Mouse (Mus musculus): ENCODE results near the gene Zfp850. TPM values are rescaled to one million over a fixed set of nuclear protein-coding genes. Genes with fewer than 3 reads are reported as not detected.
"Not testable (repeated sequence)": the region's sequence is repeated elsewhere in the genome, so short reads cannot be mapped to it uniquely, and the experiment has no call there.

The Zfp850 gene
- total RNA-seq (2021): under 1 TPM; 0.75 to 0.94 TPM

- DNase-seq (ENCODE audit: low spot score): peak; percentile 42
- intact Hi-C loops (cut with DNase I): no loop called here
These were observed at the start of gene Zfp850 for GRCm38 (mm10) chr7:28013549-28014444. Zfp850 (minus strand) TSS chr7:28014115.

DNA sequence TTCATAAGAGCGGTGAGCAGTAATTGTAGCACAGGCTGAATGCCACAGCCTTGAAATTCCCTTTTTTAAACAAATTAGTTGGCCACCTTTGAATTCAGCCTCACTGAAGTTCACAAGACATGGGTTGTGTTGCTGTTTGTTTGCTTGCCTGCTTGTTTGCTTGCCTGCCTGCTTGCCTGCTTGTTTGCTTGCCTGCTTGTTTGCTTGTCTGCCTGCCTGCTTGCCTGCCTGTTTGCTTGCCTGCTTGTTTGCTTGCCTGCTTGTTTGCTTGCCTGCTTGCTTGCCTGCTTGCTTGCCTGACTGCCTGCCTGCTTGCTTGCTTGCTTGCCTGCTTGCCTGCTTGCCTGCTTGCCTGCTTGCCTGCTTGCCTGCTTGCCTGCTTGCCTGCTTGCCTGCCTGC is 46.1 kb upstream of the Zfp850 start:
- intact Hi-C loops (cut with DNase I): loop anchor here (10.0 kb wide), 1 partner anchor 235 kb away; the partner anchor contains the start of gene Selenov
- no peak for DNase-seq (ENCODE audit: low spot score)

GRCm38 (mm10) chr7:28053046-28053930 is 39.4 kb upstream of the Zfp850 start:
- intact Hi-C loops (cut with DNase I): loop anchor here (1.0 to 10.0 kb wide), 3 partner anchors 95 to 242 kb away; partner anchors contain the start of genes Fbl and Selenov
- no peak for DNase-seq (ENCODE audit: low spot score)

DNA sequence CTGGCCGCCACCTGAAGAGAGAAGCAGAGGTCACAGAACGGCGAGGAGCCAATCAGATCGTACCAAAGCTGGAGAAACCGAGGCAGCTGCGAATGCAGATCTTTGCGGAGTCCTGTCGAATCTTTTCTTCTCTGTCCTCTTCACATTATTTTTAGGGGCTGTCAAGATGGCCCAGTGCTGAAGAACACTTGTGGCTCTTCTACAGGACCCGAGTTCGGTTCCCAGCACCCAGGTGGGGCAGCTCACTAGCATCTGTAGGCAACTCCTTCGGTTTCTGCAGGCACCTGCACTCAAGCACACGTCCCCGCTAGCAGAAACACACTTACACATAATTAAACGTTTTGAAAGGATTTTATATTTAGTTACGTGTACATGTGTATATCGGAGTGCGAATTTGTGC is 36.7 kb upstream of the Zfp850 start:
- no peak for DNase-seq (ENCODE audit: low spot score)
- intact Hi-C loops (cut with DNase I): loop anchor here (2.0 to 10.0 kb wide), 3 partner anchors 117 to 244 kb away; partner anchors contain the start of genes Fbl and Selenov

GRCm38 (mm10) chr7:28049476-28050409 is 35.8 kb upstream of the Zfp850 start, which contains the start of gene Psmc4:
Psmc4 (minus strand) TSS chr7:28050101.
- peak; percentile 97 for DNase-seq (ENCODE audit: low spot score)
- intact Hi-C loops (cut with DNase I): loop anchor here (2.0 to 10.0 kb wide), 4 partner anchors 67 to 245 kb away; partner anchors contain the start of genes Fbl and Selenov

DNA sequence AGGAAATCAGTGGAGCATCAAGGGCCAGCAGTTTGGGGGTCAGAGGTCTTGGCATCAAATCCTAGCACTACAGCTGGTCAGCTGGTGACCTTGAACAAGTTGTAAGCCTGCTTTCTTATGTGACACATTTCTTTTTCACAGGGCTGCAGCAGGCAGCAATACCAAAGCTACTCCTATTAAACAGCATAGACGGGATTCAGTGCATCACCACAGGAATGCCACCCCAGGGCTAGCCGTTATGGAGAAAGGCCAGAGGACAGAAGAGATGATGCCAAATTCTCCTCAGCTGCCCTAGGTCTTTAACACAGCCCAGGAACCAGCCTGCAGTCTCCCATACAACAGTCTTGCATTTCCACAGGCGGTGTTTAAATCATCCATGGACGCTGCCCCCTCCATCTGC is 30.6 kb upstream of the Zfp850 start:
- no peak for DNase-seq (ENCODE audit: low spot score)
- intact Hi-C loops (cut with DNase I): no loop called here

GRCm38 (mm10) chr7:28014445-28014810 is 513 bp upstream of the Zfp850 start:
- intact Hi-C loops (cut with DNase I): no loop called here
- no peak for DNase-seq (ENCODE audit: low spot score)

- no peak for DNase-seq (ENCODE audit: low spot score)
- intact Hi-C loops (cut with DNase I): no loop called here
These were observed 3.6 kb downstream of the Zfp850 start for GRCm38 (mm10) chr7:28010271-28010670.

DNA sequence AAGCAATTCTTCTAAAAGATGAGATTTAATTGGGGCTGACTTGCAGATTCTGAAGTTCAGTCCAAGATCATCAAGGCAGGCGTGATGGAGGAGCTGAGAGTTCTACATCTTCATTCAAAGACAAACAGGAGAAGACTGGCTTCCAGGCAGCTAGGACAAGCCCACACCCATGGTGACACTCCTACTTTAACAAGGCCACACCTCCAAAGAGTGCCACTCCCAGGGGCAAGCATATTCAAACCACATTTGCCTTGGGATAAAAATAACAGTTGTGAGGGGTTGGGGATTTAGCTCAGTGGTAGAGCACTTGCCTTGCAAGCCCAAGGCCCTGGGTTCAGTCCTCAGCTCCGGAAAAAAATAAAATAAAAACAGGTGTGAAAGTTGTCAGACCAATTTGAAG is 31.7 kb downstream of the Zfp850 start:
- intact Hi-C loops (cut with DNase I): loop anchor here (5.0 kb wide), 1 partner anchor 65 kb away; no protein-coding TSS in a partner anchor
- DNase-seq (ENCODE audit: low spot score): no peak

GRCm38 (mm10) chr7:27978683-27979528 is 35.0 kb downstream of the Zfp850 start, which contains the start of gene Zfp780b:
Zfp780b (minus strand) TSS chr7:27979171.
- intact Hi-C loops (cut with DNase I): no loop called here
- DNase-seq (ENCODE audit: low spot score): peak; percentile 26

- DNase-seq (ENCODE audit: low spot score); intact Hi-C loops (cut with DNase I): not testable (repeated sequence)
These were observed 64.5 kb downstream of the Zfp850 start for GRCm38 (mm10) chr7:27949451-27949850.

GRCm38 (mm10) chr7:27941869-27942268 is 72.0 kb downstream of the Zfp850 start:
- DNase-seq (ENCODE audit: low spot score); intact Hi-C loops (cut with DNase I): not testable (repeated sequence)

Other genes with a start within 250 kb of the Zfp850 start
- gene Zfp626, start 206.9 kb downstream of the Zfp850 start, total RNA-seq (2021): 1 to 10 TPM; 5.5 to 6.2 TPM
- 1 to 10 TPM; 2.6 to 3.1 TPM for gene Zfp59, start 175.5 kb downstream of the Zfp850 start, total RNA-seq (2021)
- gene Zfp607a, start 156.6 kb downstream of the Zfp850 start, total RNA-seq (2021): 1 to 10 TPM; 3.3 to 3.5 TPM
- 1 to 10 TPM; 6.2 to 6.6 TPM for gene Zfp974, start 84.7 kb downstream of the Zfp850 start, total RNA-seq (2021)
- gene Zfp780b, start 34.9 kb downstream of the Zfp850 start, total RNA-seq (2021): 1 to 10 TPM; 7.3 to 8.7 TPM
- 10 to 100 TPM; 86.9 to 94.6 TPM for gene Psmc4, start 36.0 kb upstream of the Zfp850 start, total RNA-seq (2021)
- gene Fcgbp, start 57.1 kb upstream of the Zfp850 start, total RNA-seq (2021): not detected
- not detected for gene 9530053A07Rik, start 115.4 kb upstream of the Zfp850 start, total RNA-seq (2021)
- gene Fbl, start 155.6 kb upstream of the Zfp850 start, total RNA-seq (2021): 10 to 100 TPM; 32.2 to 35.3 TPM
- gene Dyrk1b, start 165.4 kb upstream of the Zfp850 start, total RNA-seq (2021): 10 to 100 TPM; 30.5 to 32.0 TPM

All from heart, postnatal 25 days (tissue).